Comparison of ENCODE assay signal across 23 mouse cellular contexts in the genomic region with DNA sequence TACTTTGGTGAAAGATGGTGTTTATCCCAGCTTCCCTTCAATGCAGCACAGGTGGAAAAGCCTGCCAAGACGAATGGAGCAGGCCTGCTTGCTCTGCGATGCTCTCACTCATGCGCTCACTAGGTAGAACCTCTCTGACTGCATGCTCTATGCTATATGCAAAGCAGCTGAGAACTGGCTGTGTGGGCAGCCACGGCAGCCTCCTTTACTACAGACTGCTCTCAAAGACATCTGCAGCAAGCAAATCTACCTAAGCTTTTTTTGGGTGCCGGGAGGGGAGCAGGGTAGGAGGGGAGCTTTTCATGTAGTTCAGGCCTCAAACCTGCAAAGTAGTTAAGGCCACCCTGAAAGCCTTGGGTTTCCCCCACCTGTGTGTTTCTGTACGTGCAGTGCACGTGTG.
DNase-seq lines count a peak whose midpoint lies in the region; ATAC-seq lines count a peak whose summit lies in the region.
"Had no signal": no experiment of that assay in that cellular context is flagged by ENCODE, and none has a peak within 500 bp of the region (broad histone marks: within the 10 kb centered on the region; RNA-seq: fewer than 3 reads in every experiment).

No protein-coding gene starts in this region.

- no peaks in the 10 kb centered on the region for H3K9me3 ChIP-seq in forebrain, embryonic 11.5 days (ENCODE audit: control insufficient read depth, low read length)
- no peaks in the 10 kb centered on the region for H3K9me3 ChIP-seq in forebrain, embryonic 13.5 days (replicated peaks)
- H3K9me3 ChIP-seq in hindbrain, embryonic 11.5 days (ENCODE audit: control insufficient read depth, low read length) = no peaks in the 10 kb centered on the region
- H3K9me3 ChIP-seq: embryonic facial prominence, embryonic 12.5 days; forebrain, embryonic 12.5 days; heart, embryonic 13.5 days; hindbrain, embryonic 12.5 days; midbrain, embryonic 10.5 days had no signal

- no peak overlapping the region for H3K27ac ChIP-seq in forebrain, embryonic 11.5 days (ENCODE audit: low read depth, low read length)
- no peak overlapping the region for H3K27ac ChIP-seq in forebrain, embryonic 13.5 days
- H3K27ac ChIP-seq in hindbrain, embryonic 11.5 days (ENCODE audit: low read depth, low read length) = no peak overlapping the region
- H3K27ac ChIP-seq: embryonic facial prominence, embryonic 12.5 days; forebrain, embryonic 12.5 days; heart, adult 2 months; heart, embryonic 13.5 days; hindbrain, embryonic 12.5 days; midbrain, embryonic 10.5 days; stomach, postnatal 0 days had no signal

- peaks cover 18% of the 10 kb centered on the region for H3K36me3 ChIP-seq in forebrain, embryonic 11.5 days (ENCODE audit: control insufficient read depth, insufficient read depth, low read length)
- peaks cover 85% of the 10 kb centered on the region for H3K36me3 ChIP-seq in forebrain, embryonic 13.5 days (ENCODE audit: poor library complexity, severe bottlenecking)
- peaks cover 17% of the 10 kb centered on the region for H3K36me3 ChIP-seq in splenic B cell, adult 2 months (ENCODE audit: control insufficient read depth, insufficient read depth, low read length, poor library complexity, severe bottlenecking)
- H3K36me3 ChIP-seq in hindbrain, embryonic 11.5 days (ENCODE audit: control insufficient read depth, insufficient read depth, low read length) = peaks cover 16% of the 10 kb centered on the region

- H3K9ac ChIP-seq in forebrain, embryonic 11.5 days (ENCODE audit: low read length) = no peak overlapping the region
- H3K9ac ChIP-seq in forebrain, embryonic 13.5 days = no peak overlapping the region
- no peak overlapping the region for H3K9ac ChIP-seq in hindbrain, embryonic 11.5 days (ENCODE audit: low read depth, low read length)
- H3K9ac ChIP-seq: embryonic facial prominence, embryonic 12.5 days; forebrain, embryonic 12.5 days; heart, embryonic 13.5 days; hindbrain, embryonic 12.5 days; liver, postnatal 0 days had no signal

- WGBS in forebrain, embryonic 11.5 days = 94% methylated on average over 7 of the region's 7 CpGs
- WGBS in forebrain, embryonic 13.5 days = 95% methylated on average over 7 of the region's 7 CpGs
- 98% methylated on average over 7 of the region's 7 CpGs for WGBS in hindbrain, embryonic 11.5 days

- H3K4me3 ChIP-seq in forebrain, embryonic 11.5 days (ENCODE audit: low read depth, low read length) = no peak overlapping the region
- no peak overlapping the region for H3K4me3 ChIP-seq in forebrain, embryonic 13.5 days
- H3K4me3 ChIP-seq in hindbrain, embryonic 11.5 days (ENCODE audit: low read depth, low read length) = no peak overlapping the region
- H3K4me3 ChIP-seq: embryonic facial prominence, embryonic 12.5 days; forebrain, embryonic 12.5 days; heart, adult 2 months; heart, embryonic 13.5 days; hindbrain, embryonic 12.5 days; midbrain, embryonic 10.5 days had no signal

- no peaks in the 10 kb centered on the region for H3K27me3 ChIP-seq in forebrain, embryonic 11.5 days (ENCODE audit: control insufficient read depth, insufficient read depth, low read length)
- no peaks in the 10 kb centered on the region for H3K27me3 ChIP-seq in forebrain, embryonic 13.5 days
- H3K27me3 ChIP-seq in splenic B cell, adult 2 months (ENCODE audit: control insufficient read depth, insufficient read depth, low read length, poor library complexity, severe bottlenecking) = no peaks in the 10 kb centered on the region
- H3K27me3 ChIP-seq in hindbrain, embryonic 11.5 days (ENCODE audit: control insufficient read depth, insufficient read depth, low read length) = no peaks in the 10 kb centered on the region
- H3K27me3 ChIP-seq: embryonic facial prominence, embryonic 12.5 days; forebrain, embryonic 12.5 days; heart, embryonic 13.5 days; hindbrain, embryonic 12.5 days had no signal

- peak; percentile 6 for DNase-seq in forebrain, embryonic 11.5 days (ENCODE audit: low spot score)
- DNase-seq in right cerebral cortex, adult 18-20 months = peak; percentile 60
- no peak for DNase-seq in right cerebral cortex, postnatal 10 days (ENCODE audit: low spot score in 2 of 2)
- peak; percentile 37 to 41 for DNase-seq in left cerebral cortex, postnatal 14 days (ENCODE audit: low spot score in 2 of 2)
- DNase-seq in splenic B cell, adult 2 months (ENCODE audit: low read depth, low spot score) = peak; percentile 30
- no peak for DNase-seq in hindbrain, embryonic 11.5 days (ENCODE audit: low spot score)
- DNase-seq in lung, postnatal 10 days = no peak
- DNase-seq: cerebellum, adult 2 months; cerebellum, postnatal 25 days; gastrocnemius, postnatal 36 days; heart, adult 2 months; heart, postnatal 14 days; kidney, adult 11 months; kidney, postnatal 4 days; liver, postnatal 0 days had no signal

- no peaks in the 10 kb centered on the region for H3K4me1 ChIP-seq in forebrain, embryonic 11.5 days (replicated peaks; ENCODE audit: control insufficient read depth, insufficient read depth, low read length)
- H3K4me1 ChIP-seq in forebrain, embryonic 13.5 days = no peaks in the 10 kb centered on the region
- no peaks in the 10 kb centered on the region for H3K4me1 ChIP-seq in hindbrain, embryonic 11.5 days (replicated peaks; ENCODE audit: control insufficient read depth, insufficient read depth, low read length)
- H3K4me1 ChIP-seq: embryonic facial prominence, embryonic 12.5 days; forebrain, embryonic 12.5 days; heart, embryonic 13.5 days; hindbrain, embryonic 12.5 days; midbrain, embryonic 10.5 days had no signal

- no peak overlapping the region for H3K4me2 ChIP-seq in forebrain, embryonic 11.5 days (ENCODE audit: low read depth, low read length, severe bottlenecking)
- H3K4me2 ChIP-seq in forebrain, embryonic 13.5 days = no peak overlapping the region
- no peak overlapping the region for H3K4me2 ChIP-seq in hindbrain, embryonic 11.5 days (replicated peaks; ENCODE audit: low read depth, low read length)
- H3K4me2 ChIP-seq: embryonic facial prominence, embryonic 12.5 days; forebrain, embryonic 12.5 days; heart, embryonic 13.5 days; hindbrain, embryonic 12.5 days had no signal

- intact Hi-C loops in left cerebral cortex, postnatal 14 days (cut with DNase I) = no loop called here

- ATAC-seq in forebrain, embryonic 11.5 days (replicated peaks; ENCODE audit: low FRiP score) = no peak
- ATAC-seq in forebrain, embryonic 13.5 days = no peak
- no peak for ATAC-seq in hindbrain, embryonic 11.5 days (ENCODE audit: low FRiP score)
- ATAC-seq: liver, postnatal 0 days; lung, postnatal 0 days had no signal

Comparison
In these comparisons a context has a peak if more than half of its experiments do, and no peak if none do; other contexts are left out.
1. DNase-seq: peak in forebrain, embryonic 11.5 days (single experiment), right cerebral cortex, adult 18-20 months (single experiment), left cerebral cortex, postnatal 14 days (2 of 2) and splenic B cell, adult 2 months (single experiment); none in right cerebral cortex, postnatal 10 days (0 of 2), hindbrain, embryonic 11.5 days (single experiment) and lung, postnatal 10 days (single experiment).